9 mouse cellular contexts compared by ENCODE assay signal in genomic region chr9:113629632-113630031, GRCm38 (mm10).
DNase-seq lines count a peak whose midpoint lies in the region; ATAC-seq and TF ChIP-seq lines count a peak whose summit lies in the region.
"Had no signal": no experiment of that assay in that cellular context is flagged by ENCODE, and none has a peak within 500 bp of the region (broad histone marks: within the 10 kb centered on the region; RNA-seq: fewer than 3 reads in every experiment).

No protein-coding gene starts in this region.

- H3K27ac ChIP-seq in lung, postnatal 0 days (ENCODE audit: low read length) = no peak overlapping the region
- H3K27ac ChIP-seq in bone marrow macrophage, adult 2 months (ENCODE audit: insufficient read depth, low read depth, low read length) = no peak overlapping the region
- H3K27ac ChIP-seq in forebrain, embryonic 11.5 days (ENCODE audit: low read depth, low read length) = no peak overlapping the region

- no peak for DNase-seq in lung, postnatal 0 days (ENCODE audit: low spot score)
- DNase-seq in lung, adult 18-20 months = no peak
- DNase-seq in forebrain, embryonic 11.5 days (ENCODE audit: low spot score) = peak; percentile 72
- DNase-seq in kidney, postnatal 10 days = peak; percentile 70
- peak; percentile 75 for DNase-seq in right cerebral cortex, postnatal 4 days
- no peak for DNase-seq in testis, postnatal 14 days (ENCODE audit: low spot score)

- no peaks in the 10 kb centered on the region for H3K27me3 ChIP-seq in lung, postnatal 0 days (replicated peaks; ENCODE audit: insufficient read depth, low read length)
- no peaks in the 10 kb centered on the region for H3K27me3 ChIP-seq in forebrain, embryonic 11.5 days (ENCODE audit: control insufficient read depth, insufficient read depth, low read length)

- no peak overlapping the region for H3K4me3 ChIP-seq in lung, postnatal 0 days (ENCODE audit: low read depth, low read length)
- H3K4me3 ChIP-seq in bone marrow macrophage, adult 2 months (ENCODE audit: insufficient read depth, low read length) = no peak overlapping the region
- no peak overlapping the region for H3K4me3 ChIP-seq in forebrain, embryonic 11.5 days (ENCODE audit: low read depth, low read length)
- H3K4me3 ChIP-seq: erythroblast, embryonic 14.5 days had no signal

- no peak overlapping the region for H3K9ac ChIP-seq in lung, postnatal 0 days (replicated peaks; ENCODE audit: low read depth)
- no peak overlapping the region for H3K9ac ChIP-seq in forebrain, embryonic 11.5 days (ENCODE audit: low read length)

- TF ChIP-seq POLR2A in bone marrow macrophage, adult 2 months (IDR thresholded peaks at IDR 0.05; ENCODE audit: borderline replicate concordance, low read depth, low read length) = no peak

- WGBS in lung, postnatal 0 days = 10% methylated on average over 9 of the region's 9 CpGs
- WGBS in forebrain, embryonic 11.5 days = 5% methylated on average over 9 of the region's 9 CpGs

- no peak for ATAC-seq in lung, postnatal 0 days
- ATAC-seq in forebrain, embryonic 11.5 days (replicated peaks; ENCODE audit: low FRiP score) = peak; percentile 57
- ATAC-seq in megakaryocyte-erythroid progenitor cell, adult 5-6 weeks (replicated peaks; ENCODE audit: low FRiP score, low TSS enrichment, poor library complexity, severe bottlenecking) = 0 out of 2 replicates have a peak, but pooled peaks have one; percentile 53

- TF ChIP-seq EP300 in lung, postnatal 0 days (IDR thresholded peaks at IDR 0.05) = no peak

- no peaks in the 10 kb centered on the region for H3K9me3 ChIP-seq in lung, postnatal 0 days (ENCODE audit: low read length)
- H3K9me3 ChIP-seq in forebrain, embryonic 11.5 days (ENCODE audit: control insufficient read depth, low read length) = no peaks in the 10 kb centered on the region

- TF ChIP-seq CTCF in lung, postnatal 0 days (IDR thresholded peaks at IDR 0.05) = peak; percentile 56
- TF ChIP-seq CTCF in bone marrow macrophage, adult 2 months (IDR thresholded peaks at IDR 0.05; ENCODE audit: low read depth, low read length) = peak; percentile 87

- H3K36me3 ChIP-seq in lung, postnatal 0 days (ENCODE audit: insufficient read depth, low read length) = no peaks in the 10 kb centered on the region
- H3K36me3 ChIP-seq in forebrain, embryonic 11.5 days (ENCODE audit: control insufficient read depth, insufficient read depth, low read length) = no peaks in the 10 kb centered on the region

- no peak overlapping the region for H3K4me2 ChIP-seq in lung, postnatal 0 days (replicated peaks; ENCODE audit: low read depth, low read length)
- H3K4me2 ChIP-seq in forebrain, embryonic 11.5 days (ENCODE audit: low read depth, low read length, severe bottlenecking) = no peak overlapping the region

- H3K4me1 ChIP-seq in lung, postnatal 0 days (ENCODE audit: insufficient read depth, low read depth, low read length) = no peaks in the 10 kb centered on the region
- no peaks in the 10 kb centered on the region for H3K4me1 ChIP-seq in bone marrow macrophage, adult 2 months (ENCODE audit: control insufficient read depth, insufficient read depth, low read length)
- H3K4me1 ChIP-seq in forebrain, embryonic 11.5 days (replicated peaks; ENCODE audit: control insufficient read depth, insufficient read depth, low read length) = no peaks in the 10 kb centered on the region

Comparison
In these comparisons a context has a peak if more than half of its experiments do, and no peak if none do; other contexts are left out.
1. DNase-seq: peak in forebrain, embryonic 11.5 days (single experiment), kidney, postnatal 10 days (single experiment) and right cerebral cortex, postnatal 4 days (single experiment); none in lung, postnatal 0 days (single experiment), lung, adult 18-20 months (0 of 2) and testis, postnatal 14 days (single experiment).